Mouse (Mus musculus) right cerebral cortex, postnatal 14 days (tissue): ENCODE data around the gene Olfr1264.

Experiments used
- DNase-seq: peaks from one replicate; pipeline ENCODE4 v3.0.0; 2022

Gene Olfr1264

DNA sequence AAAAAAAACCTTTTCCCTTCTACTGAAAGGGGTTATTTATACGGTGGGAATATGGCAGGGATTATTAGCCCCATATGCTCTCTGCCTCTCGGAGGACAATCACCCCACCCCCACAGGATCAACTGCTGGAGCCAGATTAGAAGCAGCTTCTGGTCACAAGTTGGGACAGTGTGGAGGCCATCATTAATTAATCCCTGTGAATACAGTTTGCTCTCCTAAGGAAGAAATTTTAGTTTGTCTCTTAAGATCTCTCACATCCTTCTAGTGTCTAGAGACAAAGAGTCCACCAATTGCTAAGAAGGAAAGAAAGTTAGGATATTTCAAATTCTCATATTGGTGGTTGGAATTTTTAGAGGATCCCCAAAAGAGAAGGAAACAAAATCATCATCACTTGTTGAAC, at the start of gene Olfr1264:
Gene Olfr1264, minus strand, starts transcription at position 101 of the 400 bp plus-strand sequence.
- DNase-seq: no peak

DNA sequence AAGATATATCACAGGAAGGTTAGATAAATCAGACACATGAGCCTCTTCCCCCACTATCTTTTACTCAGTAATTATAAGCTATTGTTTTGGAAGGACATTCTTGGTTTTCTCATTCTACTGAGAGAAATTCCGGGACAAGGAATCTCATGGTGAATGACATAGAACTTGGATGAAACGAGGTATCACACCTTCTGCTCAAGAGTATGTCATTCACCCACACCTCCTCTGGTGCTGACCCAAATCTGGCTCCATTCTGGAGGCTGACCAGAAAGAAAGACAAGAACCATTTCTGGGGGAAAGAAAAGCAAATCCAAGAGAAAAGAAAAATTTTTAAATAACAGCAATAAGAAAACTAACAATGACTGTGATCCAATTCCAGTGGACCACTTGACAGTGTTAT, 44.7 kb upstream of the Olfr1264 start:
- no peak for DNase-seq

DNA sequence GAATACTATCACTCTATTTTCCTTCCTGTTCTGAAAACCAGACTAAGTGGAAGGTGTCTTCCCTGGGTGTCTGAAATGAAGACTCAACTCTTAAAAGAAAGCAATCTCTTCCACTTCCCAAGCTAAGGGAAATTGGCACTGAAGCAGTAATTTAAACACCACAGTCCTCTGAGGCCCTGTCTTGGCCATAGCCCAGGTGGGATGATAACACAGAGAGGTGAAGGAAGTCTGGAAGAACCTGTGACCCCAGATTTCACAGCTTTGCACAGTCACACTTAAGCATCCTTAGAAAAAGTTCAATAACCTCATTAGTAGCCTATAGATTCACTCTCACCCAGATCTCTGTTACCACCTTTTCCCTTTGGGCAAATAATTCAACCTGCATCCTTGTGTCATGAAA, 38.1 kb upstream of the Olfr1264 start, which contains the start of gene Olfr140:
Gene Olfr140, minus strand, starts transcription at position 101 of the 400 bp plus-strand sequence.
- no peak for DNase-seq

DNA sequence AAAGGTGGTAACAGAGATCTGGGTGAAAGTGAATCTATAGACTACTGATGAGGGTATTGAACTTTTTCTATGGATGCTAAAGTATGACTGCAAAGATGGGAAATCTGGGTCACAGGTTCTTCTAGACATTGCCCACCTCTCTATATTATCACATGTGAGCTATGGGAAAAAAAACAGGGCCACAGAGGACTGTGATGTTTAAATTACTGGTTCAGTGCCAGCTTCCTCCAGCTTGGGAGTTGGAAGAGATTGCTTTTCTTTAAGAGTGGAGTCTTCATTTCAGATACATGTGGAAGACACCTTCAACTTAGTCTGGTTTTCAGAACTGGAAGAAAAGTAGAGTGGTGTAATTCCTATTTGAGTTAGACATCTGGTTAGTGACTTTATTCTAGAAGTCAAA, 9.7 kb upstream of the Olfr1264 start, which contains the start of gene Olfr1265:
Gene Olfr1265, plus strand, starts transcription at position 301 of the 400 bp plus-strand sequence.
- DNase-seq: no peak

DNA sequence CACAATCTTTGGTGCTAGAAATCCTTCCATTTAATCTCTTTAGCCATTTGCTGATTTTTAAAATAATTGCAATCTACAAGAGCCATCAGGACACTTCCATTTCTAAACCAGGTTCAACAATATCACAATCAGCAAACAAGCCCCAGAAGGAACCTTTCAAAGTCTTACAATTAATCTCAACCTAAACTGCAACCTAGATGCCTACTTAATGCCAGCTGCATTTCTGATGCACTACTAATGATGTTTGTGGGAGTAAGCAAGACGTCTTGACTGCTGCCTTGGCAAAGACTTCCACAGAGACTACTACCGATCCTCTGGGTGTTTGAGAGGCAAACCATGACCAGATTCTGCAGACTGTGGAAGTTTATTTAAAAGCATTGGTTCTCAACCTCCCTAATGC, 13.5 kb downstream of the Olfr1264 start, which contains the start of gene Olfr1263:
Gene Olfr1263, plus strand, starts transcription at position 301 of the 400 bp plus-strand sequence.
- no peak for DNase-seq

DNA sequence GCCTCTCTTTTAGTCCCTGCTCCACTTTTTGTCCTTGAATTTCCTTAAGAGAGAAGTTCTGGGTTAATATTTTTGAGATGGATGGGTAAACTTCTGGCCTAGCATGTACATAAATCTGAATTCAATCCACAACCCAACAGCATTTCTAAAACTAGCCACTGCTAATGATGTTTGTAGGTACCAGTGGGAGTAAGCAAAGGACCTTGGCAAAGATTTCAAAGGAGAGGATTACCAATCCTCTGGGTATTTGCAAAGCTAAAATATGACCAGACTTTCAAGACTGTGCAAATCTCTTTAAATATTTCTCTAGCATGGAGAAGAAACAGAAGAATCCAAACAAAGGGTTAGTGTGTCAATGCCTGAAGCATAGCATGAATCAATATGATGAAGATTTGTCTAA, 25.5 kb downstream of the Olfr1264 start, which contains the start of gene Olfr1262:
Gene Olfr1262, plus strand, starts transcription at position 301 of the 400 bp plus-strand sequence.
- DNase-seq: no peak

DNA sequence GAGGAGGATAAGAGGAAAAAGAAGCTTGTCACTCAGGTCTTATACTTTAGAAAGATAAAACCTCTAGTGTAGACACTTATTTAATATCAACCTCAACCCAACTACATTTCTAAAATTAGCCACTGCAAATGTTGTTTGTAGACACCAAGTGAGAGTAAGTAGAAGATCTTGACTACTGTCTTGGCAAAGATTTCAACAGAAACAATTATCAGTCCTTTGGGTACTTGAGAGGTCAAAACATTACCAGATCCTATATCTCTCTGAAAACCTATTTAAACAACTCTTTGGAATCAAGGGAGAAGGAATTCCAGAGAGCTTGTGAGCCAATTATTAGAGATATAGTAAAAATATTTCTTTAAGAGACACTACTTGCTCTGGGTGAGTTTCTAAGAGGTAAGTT, 34.5 kb downstream of the Olfr1264 start, which contains the start of gene Olfr1261:
Gene Olfr1261, plus strand, starts transcription at position 301 of the 400 bp plus-strand sequence.
- DNase-seq: no peak

DNA sequence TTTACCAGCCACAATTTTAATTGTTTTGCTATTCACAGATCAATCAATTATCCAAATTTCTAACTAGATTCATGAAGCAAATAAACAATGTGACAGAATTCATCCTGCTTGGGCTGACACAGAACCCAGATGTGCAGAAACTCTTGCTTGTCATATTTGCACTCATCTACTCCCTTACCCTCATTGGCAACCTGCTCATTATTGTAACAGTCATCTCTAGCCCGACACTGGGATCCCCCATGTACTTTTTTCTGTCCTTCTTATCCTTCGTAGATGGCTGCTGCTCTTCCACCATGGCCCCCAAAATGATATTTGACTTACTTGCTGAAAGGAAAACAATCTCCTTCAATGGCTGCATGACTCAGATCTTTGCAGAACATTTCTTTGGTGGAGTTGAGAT, 47.7 kb downstream of the Olfr1264 start:
- DNase-seq: no peak

DNA sequence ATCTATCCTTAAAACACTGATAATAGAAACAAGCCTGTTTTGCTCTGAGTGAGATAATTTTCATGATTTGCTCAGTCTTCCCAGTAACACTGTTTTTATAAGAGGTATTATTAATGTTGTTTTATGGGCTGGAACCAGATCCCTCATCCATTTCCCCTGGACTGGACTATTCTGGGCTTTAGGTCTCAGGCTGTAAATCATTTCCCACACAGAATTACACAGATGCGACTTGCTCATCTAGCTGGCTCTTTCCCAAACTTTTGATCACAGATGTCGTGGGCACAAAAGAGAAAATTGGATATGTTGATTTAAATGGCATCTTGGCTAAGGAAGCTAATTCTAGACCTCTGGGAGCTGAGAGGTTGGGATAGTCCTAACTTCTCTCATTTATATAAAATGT, 51.2 kb downstream of the Olfr1264 start, which contains the start of gene Olfr1260:
Gene Olfr1260, plus strand, starts transcription at position 157 of the 400 bp plus-strand sequence.
- DNase-seq: no peak
